Mouse (Mus musculus) liver, adult 2 months (tissue): ENCODE results near the gene Kcmf1. TPM values are rescaled to one million over a fixed set of nuclear protein-coding genes. Genes with fewer than 3 reads are reported as not detected.

Source experiments
- DNase-seq: peaks from one replicate; pipeline ENCODE4 v3.0.0-alpha.2; 2011; ENCODE audit warnings: low read depth, low spot score; ENCODE audit errors: extremely low read depth
- H3K27ac ChIP-seq: fragments of 200-500 bp; replicated peaks from 2 replicates; pipeline ENCODE4 v1.5.1; 2012; ENCODE audit warnings: low read depth, mild to moderate bottlenecking, control low read depth, inconsistent platforms, low read length; ENCODE audit not compliant: insufficient read depth
- H3K27me3 ChIP-seq: fragments of 200-500 bp; 2 replicates; pipeline ENCODE4 v1.6.1; 2012; ENCODE audit warnings: mild to moderate bottlenecking, moderate library complexity, low read length, inconsistent platforms; ENCODE audit not compliant: control insufficient read depth, insufficient read depth
- H3K36me3 ChIP-seq: fragments of 200-500 bp; 2 replicates; pipeline ENCODE4 v1.6.1; 2012; ENCODE audit warnings: low read length, inconsistent platforms; ENCODE audit not compliant: control insufficient read depth, insufficient read depth
- H3K4me1 ChIP-seq: fragments of 200-500 bp; 2 replicates; pipeline ENCODE4 v1.6.1; 2011; ENCODE audit warnings: low read length; ENCODE audit not compliant: control insufficient read depth, insufficient read depth
- H3K4me3 ChIP-seq: fragments of 200-500 bp; 2 replicates; pipeline ENCODE4 v1.5.1; 2011; ENCODE audit warnings: low read depth, mild to moderate bottlenecking, control low read depth, low read length, moderate library complexity; ENCODE audit not compliant: insufficient read depth
- H3K79me2 ChIP-seq: fragments of 200-500 bp; 2 replicates; pipeline ENCODE4 v1.6.1; 2012; ENCODE audit warnings: inconsistent platforms, mild to moderate bottlenecking, low read length, moderate library complexity; ENCODE audit not compliant: control insufficient read depth, insufficient read depth
- H3K9ac ChIP-seq: fragments of 200-500 bp; 2 replicates; pipeline ENCODE4 v1.6.1; 2012; ENCODE audit warnings: low read depth, mild to moderate bottlenecking, control low read depth, inconsistent platforms, low read length
- CTCF ChIP-seq: fragments of 200-500 bp; IDR thresholded peaks from 2 replicates; pipeline ENCODE4 v1.5.1; 2011; ENCODE audit warnings: low read depth, low read length, control low read depth
- POLR2A ChIP-seq: fragments of 200-500 bp; IDR thresholded peaks from 2 replicates; pipeline ENCODE4 v1.6.1; 2011; ENCODE audit warnings: low read length, control low read depth; ENCODE audit not compliant: insufficient read depth; ENCODE audit errors: extremely low read depth
- WGBS: fragments of 180-500 bp; shearing (Covaris S2); methylation state at CpG from one replicate; pipeline ENCODE4 v1.1.7; 2018; 5-methylcytosine and 5-hydroxymethylcytosine counted together
- polyA plus RNA-seq: library from polyadenylated mRNA; depleted of rRNA; stranded (reverse); fragments of >200 nt; gene quantifications from 2 replicates; pipeline ENCODE4 v1.2.3, GENCODE M21; 2012
- total RNA-seq: library from RNA; depleted of rRNA; stranded (reverse); fragments of >200 nt; gene quantifications from 2 replicates; pipeline ENCODE4 v1.2.3, GENCODE M21; 2014

The Kcmf1 gene
- total and polyA plus RNA-seq, 2 experiments = 38.6 to 107 TPM

GRCm38 (mm10) chr6:72937859-72938258 is 38.1 kb upstream of the Kcmf1 start:
- Histone ChIP-seq H3K27me3 (no peaks in the 10 kb centered on the region), H3K79me2 (no peaks in the 10 kb centered on the region), H3K4me1 (peaks cover 3% of the 10 kb centered on the region; the same call in 1 of the 2 replicates), H3K36me3 (no peaks in the 10 kb centered on the region), H3K27ac (no peak overlapping the region), H3K9ac (no peak overlapping the region), H3K4me3 (no peak overlapping the region)
- TF ChIP-seq POLR2A (no peak), CTCF (no peak)
- peak; percentile 11 for DNase-seq
- WGBS = 56% methylated on average over 5 of the region's 5 CpGs

DNA sequence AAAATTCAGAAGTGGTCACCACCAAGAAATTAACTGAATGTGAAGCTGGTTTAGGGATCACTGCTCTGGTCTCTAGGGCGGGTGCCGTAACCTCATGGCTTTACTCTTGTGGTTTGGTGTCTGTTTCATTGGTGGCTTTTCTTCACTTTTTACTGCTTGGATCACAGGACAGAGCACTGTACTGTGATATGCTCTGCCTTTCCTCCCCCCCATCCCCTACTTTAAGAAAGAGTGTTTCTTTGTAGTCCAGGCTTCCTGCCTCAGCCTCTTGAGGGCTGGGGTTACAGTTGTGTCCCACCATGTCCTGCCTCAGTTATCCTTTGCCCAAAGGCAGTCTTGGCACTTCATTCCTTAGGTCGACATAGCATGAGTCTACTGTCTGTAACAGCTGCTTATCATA is 37.7 kb upstream of the Kcmf1 start:
- 81% methylated on average over 3 of the region's 3 CpGs for WGBS
- Histone ChIP-seq H3K4me3 (no peak overlapping the region), H3K36me3 (no peaks in the 10 kb centered on the region), H3K27ac (no peak overlapping the region), H3K27me3 (no peaks in the 10 kb centered on the region), H3K79me2 (no peaks in the 10 kb centered on the region), H3K9ac (no peak overlapping the region), H3K4me1 (peaks cover 3% of the 10 kb centered on the region; the same call in 1 of the 2 replicates)
- no peak for TF ChIP-seq CTCF
- DNase-seq = no peak

- Histone ChIP-seq H3K27ac (no peak overlapping the region), H3K79me2 (no peaks in the 10 kb centered on the region), H3K4me1 (no peaks in the 10 kb centered on the region), H3K4me3 (no peak overlapping the region), H3K27me3 (no peaks in the 10 kb centered on the region), H3K36me3 (no peaks in the 10 kb centered on the region), H3K9ac (no peak overlapping the region)
- WGBS = 71% methylated on average over 1 of the region's 1 CpGs
- no peak for TF ChIP-seq CTCF
- TF ChIP-seq POLR2A = no peak
- DNase-seq = peak; percentile 31
Observed at GRCm38 (mm10) chr6:72932955-72933354, 33.2 kb upstream of the Kcmf1 start.

- Histone ChIP-seq H3K27ac (no peak overlapping the region), H3K9ac (no peak overlapping the region), H3K4me3 (no peak overlapping the region), H3K4me1 (no peaks in the 10 kb centered on the region), H3K79me2 (no peaks in the 10 kb centered on the region), H3K36me3 (no peaks in the 10 kb centered on the region), H3K27me3 (no peaks in the 10 kb centered on the region)
- WGBS = 96% methylated on average over 3 of the region's 3 CpGs
- no peak for DNase-seq
- TF ChIP-seq CTCF (no peak), POLR2A (no peak)
Observed at GRCm38 (mm10) chr6:72931533-72931932, 31.8 kb upstream of the Kcmf1 start.

- no peaks in the 10 kb centered on the region for H3K79me2 ChIP-seq
- H3K4me1 ChIP-seq = no peaks in the 10 kb centered on the region
- no peak for DNase-seq
- TF ChIP-seq POLR2A (no peak), CTCF (no peak)
- no peak overlapping the region for H3K4me3 ChIP-seq
- no peaks in the 10 kb centered on the region for H3K27me3 ChIP-seq
- H3K27ac ChIP-seq = no peak overlapping the region
- H3K9ac ChIP-seq = no peak overlapping the region
- WGBS = 88% methylated on average over 4 of the region's 4 CpGs
- no peaks in the 10 kb centered on the region for H3K36me3 ChIP-seq
Observed at GRCm38 (mm10) chr6:72929795-72930398, 30.1 kb upstream of the Kcmf1 start.

DNA sequence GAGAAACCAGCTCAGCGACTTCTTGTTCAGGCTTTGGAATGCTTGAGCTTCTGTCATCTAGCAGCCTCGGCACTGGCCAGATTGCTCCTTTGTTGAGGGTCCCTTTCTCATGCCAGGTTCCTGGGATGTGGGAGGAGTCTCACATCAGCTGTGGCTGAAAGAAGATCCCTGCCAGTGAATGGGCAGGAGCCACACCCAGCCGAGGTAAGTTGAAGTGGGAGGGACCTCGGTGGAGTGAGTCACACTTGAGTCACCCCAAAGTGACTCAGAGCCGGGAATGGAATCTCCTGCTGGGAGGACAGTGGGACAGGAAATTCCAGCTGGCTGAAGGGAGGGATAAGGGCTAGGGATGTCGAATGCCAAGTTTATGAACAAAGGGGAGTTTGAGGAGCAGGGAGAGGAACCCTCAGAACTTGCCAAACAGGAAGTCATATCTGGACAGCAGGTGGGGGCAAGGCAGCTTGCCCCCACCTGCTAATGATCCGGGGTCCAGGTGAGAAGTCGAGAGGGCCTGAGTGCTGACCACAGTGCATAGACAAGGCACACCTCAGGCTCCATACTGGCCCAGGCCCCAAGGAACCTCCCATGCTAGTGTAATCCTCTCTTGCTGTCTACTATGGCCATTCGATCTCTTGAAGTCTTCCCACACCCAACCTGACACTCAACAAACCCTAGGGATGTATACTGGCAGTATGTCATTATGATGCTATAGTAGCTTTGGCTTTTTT is 27.1 kb upstream of the Kcmf1 start:
- Histone ChIP-seq H3K36me3 (no peaks in the 10 kb centered on the region), H3K9ac (no peak overlapping the region), H3K4me3 (no peak overlapping the region), H3K27ac (no peak overlapping the region), H3K79me2 (no peaks in the 10 kb centered on the region), H3K27me3 (no peaks in the 10 kb centered on the region), H3K4me1 (no peaks in the 10 kb centered on the region)
- WGBS = 41% methylated on average over 9 of the region's 9 CpGs
- DNase-seq = peak; percentile 20
- TF ChIP-seq POLR2A = no peak
- TF ChIP-seq CTCF = no peak
